Mouse (Mus musculus) lung, postnatal 10 days (tissue): Measurements from ENCODE around the gene Olfr1388.
A peak's percentile ranks its signal among the peaks of the same experiment; 100 is the strongest.
"Not testable (repeated sequence)": the region's sequence is repeated elsewhere in the genome, so short reads cannot be mapped to it uniquely, and the experiment has no call there.

Source experiments
- DNase-seq: peaks from one replicate; pipeline ENCODE4 v3.0.0; 2021

Gene Olfr1388

GRCm38 (mm10) chr11:49436411-49436810 is at the start of gene Olfr1388:
Gene Olfr1388 (plus strand): TSS chr11:49436624.
- DNase-seq, result no peak

- DNase-seq, result not testable (repeated sequence)
Observed at GRCm38 (mm10) chr11:49392707-49393106, 43.7 kb upstream of the Olfr1388 start.

DNA sequence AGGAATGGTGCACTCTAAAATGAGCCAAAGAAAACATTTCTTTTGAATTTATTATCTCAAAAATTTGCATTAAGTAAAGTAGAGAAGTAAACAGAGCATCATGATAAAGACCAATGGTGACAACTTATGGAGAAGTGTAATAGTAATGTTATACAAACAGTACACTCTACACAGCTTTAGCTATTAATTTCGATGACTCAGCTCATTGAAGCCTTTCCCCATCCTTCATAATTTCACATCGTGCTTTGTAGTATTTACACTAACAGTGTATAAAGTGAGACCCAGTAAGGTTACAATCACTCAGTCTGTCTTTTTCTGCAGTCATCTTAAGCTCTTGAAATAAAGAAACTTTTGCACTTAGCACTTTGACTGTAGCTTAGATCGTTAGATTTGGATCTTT is 29.6 kb upstream of the Olfr1388 start:
- DNase-seq, result no peak

GRCm38 (mm10) chr11:49410540-49410939 is 25.9 kb upstream of the Olfr1388 start:
- peak; percentile 21 for DNase-seq

GRCm38 (mm10) chr11:49422767-49423166 is 13.7 kb upstream of the Olfr1388 start, which contains the start of gene Olfr1389:
Gene Olfr1389 (plus strand): TSS chr11:49423067.
- DNase-seq, result no peak

GRCm38 (mm10) chr11:49425257-49425927 is 11.0 kb upstream of the Olfr1388 start:
- no peak for DNase-seq

DNA sequence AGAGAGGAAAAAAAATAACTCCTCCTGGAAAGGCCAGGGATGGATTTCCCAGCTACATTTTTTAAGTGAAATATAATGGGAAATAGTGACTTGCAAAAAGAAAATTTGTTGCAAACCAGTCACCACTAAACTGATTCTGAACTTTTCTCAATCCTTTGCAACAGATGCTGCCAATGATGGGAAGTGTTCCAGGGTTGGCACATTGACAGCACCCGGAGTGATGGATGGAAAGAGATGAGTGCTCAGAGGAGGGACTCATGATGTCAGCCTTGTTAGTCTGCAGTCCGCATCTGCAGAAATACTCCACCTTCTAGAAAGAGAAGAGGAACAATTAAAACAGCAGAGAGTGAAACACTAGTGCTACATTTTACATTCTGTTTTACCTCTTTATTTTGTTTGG is 6.8 kb upstream of the Olfr1388 start:
- DNase-seq, result no peak

GRCm38 (mm10) chr11:49455043-49455442 is 18.6 kb downstream of the Olfr1388 start, which contains the start of gene Olfr1387:
Gene Olfr1387 (plus strand): TSS chr11:49455343.
- no peak for DNase-seq

- DNase-seq, result not testable (repeated sequence)
Observed at GRCm38 (mm10) chr11:49464746-49465145, 28.3 kb downstream of the Olfr1388 start, which contains the start of gene Olfr1386. Gene Olfr1386 (plus strand): TSS chr11:49465046.

DNA sequence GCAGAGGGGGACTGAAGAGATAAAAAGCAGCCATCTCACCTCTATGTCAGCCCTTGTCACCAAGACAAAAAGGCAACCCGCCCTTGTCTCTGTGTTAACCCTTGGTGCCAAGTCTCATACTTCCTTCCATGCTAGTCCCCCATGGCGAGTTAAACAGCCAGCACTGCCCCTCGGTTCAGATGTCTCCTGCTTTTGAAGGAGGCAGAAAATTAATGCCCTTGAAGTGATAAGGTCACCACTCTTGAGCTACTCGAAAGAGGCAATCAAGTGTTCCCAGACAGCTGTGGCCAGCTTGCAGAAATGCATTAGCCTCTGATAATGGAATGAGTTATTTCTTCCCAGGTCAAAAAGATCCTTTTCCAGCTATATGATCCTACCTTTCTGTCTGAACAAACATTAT is 49.5 kb downstream of the Olfr1388 start:
- DNase-seq, result peak; percentile 1

DNA sequence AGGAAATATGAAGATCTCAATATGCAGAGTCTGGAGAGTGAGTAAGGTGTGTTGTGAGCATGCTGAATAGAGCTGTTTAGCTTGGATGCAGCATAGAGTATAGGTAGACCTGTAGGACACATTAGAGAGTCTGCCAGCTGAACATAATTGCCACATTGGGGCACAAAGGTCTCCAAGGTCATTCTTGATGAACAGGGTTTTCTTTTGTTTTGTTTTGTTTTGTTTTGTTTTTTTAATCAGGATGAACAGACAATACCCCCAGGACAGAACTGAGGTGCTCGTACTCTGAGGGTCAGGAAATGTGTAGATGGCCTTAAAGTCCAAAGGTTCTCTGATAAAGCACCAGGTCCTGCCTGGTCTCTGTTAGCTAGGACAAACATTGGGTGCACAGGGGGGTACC is 52.3 kb downstream of the Olfr1388 start, which contains the start of gene Olfr1385:
Gene Olfr1385 (plus strand): TSS at position 301 of the 400 bp plus-strand sequence.
- not testable (repeated sequence) for DNase-seq
